Mouse (Mus musculus): ENCODE measurements around the gene Sgms2. TPM values are rescaled to one million over a fixed set of nuclear protein-coding genes. Genes with fewer than 3 reads are reported as not detected.

Sgms2 gene
- polyA plus RNA-seq, 1 experiment: 4.9 TPM

DNA sequence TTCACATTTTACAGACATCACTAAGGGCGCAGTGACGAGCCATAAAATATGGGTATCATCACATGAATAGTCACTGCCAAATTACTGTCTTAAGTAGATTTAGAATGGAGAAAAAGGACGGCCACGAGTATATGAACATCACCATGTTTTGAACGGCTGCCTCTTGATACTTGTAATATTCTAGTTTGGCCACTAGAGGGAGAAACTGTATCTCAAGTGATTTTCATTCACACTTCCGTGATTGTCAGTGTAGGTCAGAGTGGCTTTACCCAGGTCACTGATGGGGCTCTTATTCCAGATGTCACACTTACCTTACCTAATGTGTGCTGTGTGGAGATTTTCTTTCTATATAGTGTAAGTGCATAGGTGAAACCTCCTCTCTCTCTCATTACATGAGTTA is 191.3 kb downstream of the Sgms2 start:
- Histone ChIP-seq H3K4me1 (ENCODE audit: control insufficient read depth, insufficient read depth, insufficient read length, low read length) (peaks cover 8% of the 10 kb centered on the region), H3K36me3 (ENCODE audit: control insufficient read depth, insufficient read depth, low read length) (peaks cover 17% of the 10 kb centered on the region), H3K4me3 (ENCODE audit: low read depth, low read length) (no peak overlapping the region), H3K27ac (ENCODE audit: insufficient read depth, low read depth, low read length) (no peak overlapping the region), H3K27me3 (ENCODE audit: control insufficient read depth, insufficient read depth, low read length) (no peaks in the 10 kb centered on the region)
- 4% methylated on average over 6 of the region's 6 CpGs for WGBS
- TF ChIP-seq POLR2A (IDR thresholded peaks at IDR 0.05; ENCODE audit: low read depth, low read length) (no peak), CTCF (IDR thresholded peaks at IDR 0.05; ENCODE audit: extremely low read depth, insufficient read length, insufficient replicate concordance, low read depth, low read length) (no peak)

- peaks cover 17% of the 10 kb centered on the region for H3K36me3 ChIP-seq (ENCODE audit: control insufficient read depth, insufficient read depth, low read length)
- TF ChIP-seq POLR2A (IDR thresholded peaks at IDR 0.05; ENCODE audit: low read depth, low read length) (no peak), CTCF (IDR thresholded peaks at IDR 0.05; ENCODE audit: extremely low read depth, insufficient read length, insufficient replicate concordance, low read depth, low read length) (no peak)
- WGBS: 69% methylated on average over 9 of the region's 9 CpGs
Measured at GRCm38 (mm10) chr3:131299078-131299477, 192.1 kb downstream of the Sgms2 start.

GRCm38 (mm10) chr3:131296893-131297292 is 194.3 kb downstream of the Sgms2 start:
- Histone ChIP-seq H3K36me3 (ENCODE audit: control insufficient read depth, insufficient read depth, low read length) (peaks cover 17% of the 10 kb centered on the region), H3K27me3 (ENCODE audit: control insufficient read depth, insufficient read depth, low read length) (no peaks in the 10 kb centered on the region), H3K4me1 (ENCODE audit: control insufficient read depth, insufficient read depth, insufficient read length, low read length) (peaks cover 23% of the 10 kb centered on the region), H3K27ac (ENCODE audit: insufficient read depth, low read depth, low read length) (no peak overlapping the region), H3K4me3 (ENCODE audit: low read depth, low read length) (no peak overlapping the region)
- TF ChIP-seq CTCF (IDR thresholded peaks at IDR 0.05; ENCODE audit: extremely low read depth, insufficient read length, insufficient replicate concordance, low read depth, low read length) (no peak), POLR2A (IDR thresholded peaks at IDR 0.05; ENCODE audit: low read depth, low read length) (no peak)
- 95% methylated on average over 7 of the region's 7 CpGs for WGBS

More at GRCm38 (mm10) chr3:131299078-131299477, 192.1 kb downstream of the Sgms2 start:
- no peak overlapping the region for H3K4me3 ChIP-seq (ENCODE audit: low read depth, low read length)
- H3K27me3 ChIP-seq (ENCODE audit: control insufficient read depth, insufficient read depth, low read length): no peaks in the 10 kb centered on the region
- H3K27ac ChIP-seq (ENCODE audit: insufficient read depth, low read depth, low read length): no peak overlapping the region
- H3K4me1 ChIP-seq (ENCODE audit: control insufficient read depth, insufficient read depth, insufficient read length, low read length): peaks cover 14% of the 10 kb centered on the region

GRCm38 (mm10) chr3:131295513-131296200 is 195.6 kb downstream of the Sgms2 start:
- peaks cover 21% of the 10 kb centered on the region for H3K36me3 ChIP-seq (ENCODE audit: control insufficient read depth, insufficient read depth, low read length)
- 43% methylated on average over 12 of the region's 12 CpGs for WGBS
- H3K27ac ChIP-seq (ENCODE audit: insufficient read depth, low read depth, low read length): peak overlapping the region; percentile 36
- peak overlapping the region; percentile 30 for H3K4me3 ChIP-seq (ENCODE audit: low read depth, low read length)
- peaks cover 26% of the 10 kb centered on the region for H3K4me1 ChIP-seq (ENCODE audit: control insufficient read depth, insufficient read depth, insufficient read length, low read length)
- TF ChIP-seq POLR2A (IDR thresholded peaks at IDR 0.05; ENCODE audit: low read depth, low read length) (no peak), CTCF (IDR thresholded peaks at IDR 0.05; ENCODE audit: extremely low read depth, insufficient read length, insufficient replicate concordance, low read depth, low read length) (no peak)
- no peaks in the 10 kb centered on the region for H3K27me3 ChIP-seq (ENCODE audit: control insufficient read depth, insufficient read depth, low read length)

DNA sequence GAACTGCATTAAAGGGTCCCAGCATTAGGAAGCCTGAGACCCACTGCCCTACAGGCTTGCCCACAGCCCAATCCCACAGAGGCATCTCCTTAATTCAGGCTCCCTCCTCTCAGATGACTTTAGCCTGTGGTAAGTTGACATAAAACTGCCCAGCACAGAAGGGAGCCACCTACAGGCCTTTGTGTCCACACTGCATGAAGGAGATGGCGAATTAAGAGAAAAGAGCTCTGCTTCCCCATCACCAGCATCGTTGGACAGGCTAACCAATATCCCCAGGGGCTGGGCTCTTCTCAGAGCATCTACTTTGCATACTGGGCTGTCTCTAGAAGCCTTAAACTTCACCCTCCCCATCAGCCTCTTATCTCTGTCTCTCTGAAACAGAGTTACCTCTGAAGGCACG is 196.7 kb downstream of the Sgms2 start:
- H3K4me1 ChIP-seq (ENCODE audit: control insufficient read depth, insufficient read depth, insufficient read length, low read length): peaks cover 26% of the 10 kb centered on the region

GRCm38 (mm10) chr3:131292959-131293358 is 198.3 kb downstream of the Sgms2 start:
- Histone ChIP-seq H3K4me1 (ENCODE audit: control insufficient read depth, insufficient read depth, insufficient read length, low read length) (peaks cover 26% of the 10 kb centered on the region), H3K27me3 (ENCODE audit: control insufficient read depth, insufficient read depth, low read length) (no peaks in the 10 kb centered on the region), H3K27ac (ENCODE audit: insufficient read depth, low read depth, low read length) (peak overlapping the region; percentile 24; the same call in 1 of the 2 replicates), H3K36me3 (ENCODE audit: control insufficient read depth, insufficient read depth, low read length) (peaks cover 29% of the 10 kb centered on the region), H3K4me3 (ENCODE audit: low read depth, low read length) (no peak overlapping the region)
- 29% methylated on average over 3 of the region's 3 CpGs for WGBS
- TF ChIP-seq POLR2A (IDR thresholded peaks at IDR 0.05; ENCODE audit: low read depth, low read length) (no peak), CTCF (IDR thresholded peaks at IDR 0.05; ENCODE audit: extremely low read depth, insufficient read length, insufficient replicate concordance, low read depth, low read length) (no peak)

More for the DNA sequence above, 196.7 kb downstream of the Sgms2 start:
- TF ChIP-seq POLR2A (IDR thresholded peaks at IDR 0.05; ENCODE audit: low read depth, low read length) (no peak), CTCF (IDR thresholded peaks at IDR 0.05; ENCODE audit: extremely low read depth, insufficient read length, insufficient replicate concordance, low read depth, low read length) (no peak)
- H3K36me3 ChIP-seq (ENCODE audit: control insufficient read depth, insufficient read depth, low read length): peaks cover 28% of the 10 kb centered on the region
- 51% methylated on average over 3 of the region's 3 CpGs for WGBS
- no peaks in the 10 kb centered on the region for H3K27me3 ChIP-seq (ENCODE audit: control insufficient read depth, insufficient read depth, low read length)
- no peak overlapping the region for H3K27ac ChIP-seq (ENCODE audit: insufficient read depth, low read depth, low read length)
- no peak overlapping the region for H3K4me3 ChIP-seq (ENCODE audit: low read depth, low read length)

DNA sequence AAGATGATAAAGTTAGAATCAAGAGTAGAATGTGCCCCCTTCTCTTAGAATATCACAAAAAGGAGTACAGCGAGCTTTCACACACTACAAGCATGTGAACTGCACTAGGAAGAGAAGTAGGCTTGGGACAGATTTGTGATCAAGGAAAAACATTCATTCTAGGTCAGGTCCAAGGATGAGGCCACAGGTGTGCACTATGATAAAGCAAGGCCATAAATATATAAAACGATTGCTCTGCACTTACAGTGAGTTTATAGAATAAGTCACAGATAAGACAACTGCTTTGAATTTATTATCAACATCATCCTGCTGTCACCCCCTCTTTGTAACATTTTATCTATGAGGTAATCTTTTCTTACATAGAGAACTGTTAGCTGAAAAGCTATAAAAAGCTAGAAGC is 198.9 kb downstream of the Sgms2 start:
- Histone ChIP-seq H3K27me3 (ENCODE audit: control insufficient read depth, insufficient read depth, low read length) (no peaks in the 10 kb centered on the region), H3K36me3 (ENCODE audit: control insufficient read depth, insufficient read depth, low read length) (peaks cover 25% of the 10 kb centered on the region), H3K4me1 (ENCODE audit: control insufficient read depth, insufficient read depth, insufficient read length, low read length) (peaks cover 26% of the 10 kb centered on the region), H3K4me3 (ENCODE audit: low read depth, low read length) (no peak overlapping the region), H3K27ac (ENCODE audit: insufficient read depth, low read depth, low read length) (no peak overlapping the region)
- no peak for TF ChIP-seq POLR2A (IDR thresholded peaks at IDR 0.05; ENCODE audit: low read depth, low read length)
- no peak for TF ChIP-seq CTCF (IDR thresholded peaks at IDR 0.05; ENCODE audit: extremely low read depth, insufficient read length, insufficient replicate concordance, low read depth, low read length)
- 23% methylated on average over 2 of the region's 2 CpGs for WGBS
